Mouse (Mus musculus): ENCODE measurements around the gene Map1s.

DNA sequence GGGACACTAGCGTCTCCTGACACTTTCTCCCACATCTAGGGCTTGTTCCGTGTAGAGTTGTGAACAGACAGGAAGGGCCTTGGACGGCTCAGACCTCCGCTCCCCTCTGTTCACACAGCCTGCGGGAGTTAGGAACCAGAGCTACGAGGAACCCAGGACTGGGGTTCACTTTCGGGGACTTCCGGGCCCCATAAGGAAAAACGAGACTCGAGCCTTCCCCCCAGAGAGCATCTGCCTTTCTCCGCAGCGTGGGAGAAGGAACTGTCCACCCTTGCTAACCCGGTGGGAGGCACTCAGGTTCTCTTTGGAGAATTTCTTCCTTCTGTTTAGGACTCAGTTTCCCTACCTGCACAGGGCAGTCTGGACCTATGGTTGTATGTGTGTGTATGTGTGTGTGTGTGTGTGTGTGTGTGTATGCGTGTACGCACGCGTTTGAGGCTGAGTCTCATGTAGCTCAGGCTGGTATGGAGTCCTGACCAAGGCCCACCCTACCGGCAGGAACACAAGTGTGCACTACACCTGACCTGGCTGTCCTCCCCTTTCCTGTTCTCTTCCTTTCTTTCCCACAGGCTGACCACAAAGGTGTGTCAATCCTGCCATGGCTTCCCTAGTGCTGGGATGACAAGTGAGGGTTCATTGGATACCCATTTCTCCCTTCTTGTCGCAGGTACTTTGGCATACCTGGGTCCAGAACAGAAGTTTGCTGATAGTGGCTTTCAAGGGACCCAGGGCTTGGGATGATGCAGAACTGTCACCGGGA, 12.7 kb upstream of the Map1s start:
- no peak for TF ChIP-seq CTCF (IDR thresholded peaks at IDR 0.05; ENCODE audit: extremely low read depth, insufficient read depth, insufficient read length, insufficient replicate concordance)
- TF ChIP-seq POLR2A (IDR thresholded peaks at IDR 0.05; ENCODE audit: low read depth, low read length), result no peak

All from spleen, adult 2 months (tissue).